Mouse (Mus musculus) testis, adult 2 months (tissue): Measurements from ENCODE around the gene Paxbp1.

ENCODE experiments used
- CTCF ChIP-seq: fragments of 200-500 bp; IDR thresholded peaks from 2 replicates; pipeline ENCODE4 v1.5.1; 2012; ENCODE audit warnings: low read depth, mild to moderate bottlenecking, inconsistent platforms, low read length, moderate library complexity; ENCODE audit not compliant: control insufficient read depth, insufficient read depth, insufficient replicate concordance
- POLR2A ChIP-seq: fragments of 200-500 bp; IDR thresholded peaks from 2 replicates; pipeline ENCODE4 v1.6.1; 2012; ENCODE audit warnings: low read depth, mild to moderate bottlenecking, inconsistent platforms, low read length, moderate library complexity; ENCODE audit not compliant: control insufficient read depth

- TF ChIP-seq POLR2A: no peak
- TF ChIP-seq CTCF: no peak
Observed at GRCm38 (mm10) chr16:91063786-91064185, 19.4 kb upstream of the Paxbp1 start.
